Mouse (Mus musculus): Measurements from ENCODE around the gene Skor1. TPM values are rescaled to one million over a fixed set of nuclear protein-coding genes. Genes with fewer than 3 reads are reported as not detected.

Gene Skor1
- total RNA-seq, 2 experiments from 2014 or later = 0.06 to 0.10 TPM

GRCm38 (mm10) chr9:63092567-63092966 lies 56.2 kb downstream of the Skor1 start:
- no peak for DNase-seq (ENCODE audit: low spot score in 2 of 2)

GRCm38 (mm10) chr9:63091971-63092528 lies 56.7 kb downstream of the Skor1 start:
- peak; percentile 29 to 45 for DNase-seq (ENCODE audit: low spot score in 2 of 2)

- DNase-seq (ENCODE audit: low spot score in 2 of 2) = no peak
These were observed 57.5 kb downstream of the Skor1 start for GRCm38 (mm10) chr9:63091101-63091921.

GRCm38 (mm10) chr9:63089141-63089540 lies 59.6 kb downstream of the Skor1 start:
- no peak for DNase-seq (ENCODE audit: low spot score in 2 of 2)

Other genes starting within 250 kb of the Skor1 start
- gene Pias1, start 161.0 kb downstream of the Skor1 start, total RNA-seq (2021) = 10 to 100 TPM; 36.0 to 36.2 TPM
- gene Map2k5, start 228.9 kb upstream of the Skor1 start, total RNA-seq (2021) = 10 to 100 TPM; 21.0 to 28.3 TPM

All from adrenal gland, adult 18-20 months (tissue).